Mouse (Mus musculus) bone marrow, adult 2 months (tissue): ENCODE measurements around the gene Stard3nl. TPM values are rescaled to one million over a fixed set of nuclear protein-coding genes. Genes with fewer than 3 reads are reported as not detected.

Experiments used
- H3K27ac ChIP-seq: fragments of 200-500 bp; 2 replicates; pipeline ENCODE4 v1.5.1; 2012; ENCODE audit warnings: low read depth, mild to moderate bottlenecking, control low read depth, inconsistent platforms, low read length; ENCODE audit not compliant: control insufficient read depth, poor library complexity, insufficient read depth
- H3K4me1 ChIP-seq: fragments of 200-500 bp; 2 replicates; pipeline ENCODE4 v1.6.1; 2011; ENCODE audit warnings: low read length; ENCODE audit not compliant: control insufficient read depth, insufficient read depth
- H3K4me3 ChIP-seq: fragments of 200-500 bp; replicated peaks from 2 replicates; pipeline ENCODE3; 2011; ENCODE audit warnings: mild to moderate bottlenecking, low read depth, low read length, control low read depth; ENCODE audit not compliant: control insufficient read depth
- CTCF ChIP-seq: fragments of 200-500 bp; IDR thresholded peaks from 2 replicates; pipeline ENCODE4 v1.5.1; 2011; ENCODE audit warnings: low read length, control low read depth; ENCODE audit not compliant: control insufficient read depth, insufficient read depth
- POLR2A ChIP-seq: fragments of 200-500 bp; IDR thresholded peaks from 2 replicates; pipeline ENCODE4 v1.6.1; 2011; ENCODE audit warnings: low read depth, mild to moderate bottlenecking, control low read depth, low read length, borderline replicate concordance; ENCODE audit not compliant: control insufficient read depth
- WGBS: fragments of 180-500 bp; shearing (Covaris S2); methylation state at CpG from one replicate; pipeline ENCODE4 v1.1.7; 2018; 5-methylcytosine and 5-hydroxymethylcytosine counted together
- polyA plus RNA-seq: library from polyadenylated mRNA; stranded (reverse); fragments of >200 nt; gene quantifications from 2 replicates; pipeline ENCODE4 v1.2.4, GENCODE M21; 2011; ENCODE audit warnings: low replicate concordance; ENCODE audit not compliant: missing spikeins, insufficient read depth, insufficient read length

The Stard3nl gene
- polyA plus RNA-seq, 1 experiment: 10.7 TPM

GRCm38 (mm10) chr13:19393731-19394130 lies 1.9 kb downstream of the Stard3nl start:
- Histone ChIP-seq H3K4me3 (no peak overlapping the region), H3K27ac (no peak overlapping the region), H3K4me1 (peaks cover 2% of the 10 kb centered on the region; the same call in 1 of the 2 replicates)
- WGBS: 74% methylated on average over 2 of the region's 2 CpGs
- TF ChIP-seq CTCF (no peak), POLR2A (no peak)

- no peak overlapping the region for H3K27ac ChIP-seq
- WGBS: 84% methylated on average over 4 of the region's 4 CpGs
- TF ChIP-seq POLR2A: no peak
- TF ChIP-seq CTCF: no peak
- peaks cover 2% of the 10 kb centered on the region; the same call in 1 of the 2 replicates for H3K4me1 ChIP-seq
- no peak overlapping the region for H3K4me3 ChIP-seq
Observed at GRCm38 (mm10) chr13:19391608-19392007, 4.0 kb downstream of the Stard3nl start.

GRCm38 (mm10) chr13:19390296-19390695 lies 5.3 kb downstream of the Stard3nl start:
- H3K4me1 ChIP-seq: peaks cover 2% of the 10 kb centered on the region; the same call in 1 of the 2 replicates
- TF ChIP-seq CTCF (no peak), POLR2A (no peak)
- H3K4me3 ChIP-seq: no peak overlapping the region
- 83% methylated on average over 4 of the region's 4 CpGs for WGBS
- no peak overlapping the region for H3K27ac ChIP-seq

GRCm38 (mm10) chr13:19389896-19390295 lies 5.7 kb downstream of the Stard3nl start:
- TF ChIP-seq CTCF: no peak
- no peak for TF ChIP-seq POLR2A
- H3K4me1 ChIP-seq: peaks cover 2% of the 10 kb centered on the region; the same call in 1 of the 2 replicates
- no peak overlapping the region for H3K4me3 ChIP-seq
- H3K27ac ChIP-seq: no peak overlapping the region
- WGBS: 85% methylated on average over 12 of the region's 12 CpGs

GRCm38 (mm10) chr13:19389434-19389833 lies 6.2 kb downstream of the Stard3nl start:
- Histone ChIP-seq H3K27ac (no peak overlapping the region), H3K4me1 (peaks cover 2% of the 10 kb centered on the region; the same call in 1 of the 2 replicates), H3K4me3 (no peak overlapping the region)
- TF ChIP-seq CTCF (no peak), POLR2A (no peak)
- WGBS: 89% methylated on average over 1 of the region's 1 CpGs

- 89% methylated on average over 4 of the region's 4 CpGs for WGBS
- Histone ChIP-seq H3K4me1 (no peaks in the 10 kb centered on the region; the same call in 1 of the 2 replicates), H3K4me3 (no peak overlapping the region), H3K27ac (no peak overlapping the region)
- TF ChIP-seq CTCF (no peak), POLR2A (no peak)
Observed at GRCm38 (mm10) chr13:19385226-19385625, 10.4 kb downstream of the Stard3nl start.

- 80% methylated on average over 9 of the region's 9 CpGs for WGBS
- peaks cover 2% of the 10 kb centered on the region; the same call in 1 of the 2 replicates for H3K4me1 ChIP-seq
- TF ChIP-seq CTCF (no peak), POLR2A (no peak)
Observed at GRCm38 (mm10) chr13:19381112-19381828, 14.3 kb downstream of the Stard3nl start.

GRCm38 (mm10) chr13:19379313-19379712 lies 16.3 kb downstream of the Stard3nl start:
- TF ChIP-seq POLR2A (no peak), CTCF (no peak)
- H3K4me1 ChIP-seq: peaks cover 2% of the 10 kb centered on the region; the same call in 1 of the 2 replicates
- no peak overlapping the region for H3K27ac ChIP-seq
- no peak overlapping the region for H3K4me3 ChIP-seq
- WGBS: 81% methylated on average over 6 of the region's 6 CpGs

More at GRCm38 (mm10) chr13:19381112-19381828, 14.3 kb downstream of the Stard3nl start:
- no peak overlapping the region for H3K4me3 ChIP-seq
- H3K27ac ChIP-seq: no peak overlapping the region
